Mouse (Mus musculus): ENCODE results near the gene Thap4. TPM values are rescaled to one million over a fixed set of nuclear protein-coding genes. Genes with fewer than 3 reads are reported as not detected.

Thap4 gene
- total and polyA plus RNA-seq, 3 experiments = 35.8 to 52.4 (median 50.2) TPM

- H3K79me2 ChIP-seq (replicated peaks; ENCODE audit: control insufficient read depth, extremely low read depth, insufficient read depth, poor library complexity, severe bottlenecking) = no peaks in the 10 kb centered on the region
- H3K27ac ChIP-seq (ENCODE audit: insufficient read depth, low read depth) = no peak overlapping the region
- dilution Hi-C loops (cut with MboI; ENCODE audit: extremely low pct_ligation_motif_present, extremely low pct_unique_long_range_greater_than_20kb, low sequenced_read_pairs) (no loop called here), in situ Hi-C loops (cut with MboI; ENCODE audit: low pct_ligation_motif_present, low pct_unique_long_range_greater_than_20kb, low sequenced_read_pairs) (no loop called here)
- no peaks in the 10 kb centered on the region for H3K27me3 ChIP-seq (replicated peaks)
- peaks cover 0 to 19% of the 10 kb centered on the region in 2 experiments; a peak in 2 of 4 replicates for H3K4me1 ChIP-seq (ENCODE audit: control insufficient read depth in 1 of 2, insufficient read depth in 2 of 2)
- TF ChIP-seq CTCF (conservative IDR thresholded peaks at IDR 0.05 in 1 of 2, IDR thresholded peaks at IDR 0.05 in 1 of 2; ENCODE audit: low read depth in 2 of 2, low read length in 2 of 2) = no peak
- TF ChIP-seq GABPA (IDR thresholded peaks at IDR 0.05; ENCODE audit: insufficient replicate concordance, low read depth, low read length) = no peak
- TF ChIP-seq RCOR1 (conservative IDR thresholded peaks at IDR 0.05; ENCODE audit: low read depth, low read length) = no peak
- no peak for TF ChIP-seq SIN3A (IDR thresholded peaks at IDR 0.05; ENCODE audit: low read length)
- no peak for TF ChIP-seq CHD1 (IDR thresholded peaks at IDR 0.05; ENCODE audit: low read depth, low read length)
- TF ChIP-seq HCFC1 (IDR thresholded peaks at IDR 0.05; ENCODE audit: low read depth, low read length) = no peak
- no peak for TF ChIP-seq MYC (IDR thresholded peaks at IDR 0.05; ENCODE audit: low read depth, low read length)
- TF ChIP-seq JUN (IDR thresholded peaks at IDR 0.05; ENCODE audit: insufficient read depth, low read depth, low read length) = no peak
- DNase-seq (ENCODE audit: extremely low read depth) = no peak
- peaks cover 0 to 7% of the 10 kb centered on the region in 2 experiments for H3K36me3 ChIP-seq (replicated peaks in 1 of 2; ENCODE audit: control insufficient read depth in 1 of 2, insufficient read depth in 1 of 2, low read length in 1 of 2)
- no peak overlapping the region for H3K4me2 ChIP-seq (ENCODE audit: insufficient read depth, low read depth, poor library complexity, severe bottlenecking)
- no peak overlapping the region for H3K9ac ChIP-seq (ENCODE audit: insufficient read depth, low read depth)
- H3K9me3 ChIP-seq (replicated peaks; ENCODE audit: low read length) = no peaks in the 10 kb centered on the region
- H3K4me3 ChIP-seq (replicated peaks in 1 of 3; ENCODE audit: low read depth in 2 of 3, low read length in 2 of 3, poor library complexity in 1 of 3) = no peak overlapping the region
Observed at GRCm38 (mm10) chr1:93694966-93695365, 59.7 kb downstream of the Thap4 start.

DNA sequence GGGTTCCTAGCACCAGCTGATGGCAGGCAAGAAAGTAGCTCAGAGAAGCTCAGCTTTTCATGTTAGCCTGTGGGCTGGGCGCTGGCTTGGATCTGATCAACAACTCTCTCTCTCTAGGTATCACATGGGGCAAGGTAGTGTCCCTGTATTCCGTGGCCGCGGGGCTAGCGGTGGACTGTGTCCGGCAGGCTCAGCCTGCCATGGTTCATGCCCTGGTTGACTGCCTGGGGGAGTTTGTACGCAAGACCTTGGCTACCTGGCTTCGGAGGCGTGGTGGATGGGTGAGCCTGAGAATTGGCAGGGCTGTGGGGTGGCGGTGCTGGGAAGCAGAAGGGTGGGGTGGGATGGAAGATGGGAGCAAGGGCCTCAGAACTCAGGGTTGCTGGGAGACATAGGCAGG, 60.7 kb downstream of the Thap4 start:
- dilution Hi-C loops (cut with MboI; ENCODE audit: extremely low pct_ligation_motif_present, extremely low pct_unique_long_range_greater_than_20kb, low sequenced_read_pairs) (no loop called here), in situ Hi-C loops (cut with MboI; ENCODE audit: low pct_ligation_motif_present, low pct_unique_long_range_greater_than_20kb, low sequenced_read_pairs) (no loop called here)
- Histone ChIP-seq H3K9me3 (replicated peaks; ENCODE audit: low read length) (no peaks in the 10 kb centered on the region), H3K9ac (ENCODE audit: insufficient read depth, low read depth) (no peak overlapping the region), H3K27me3 (replicated peaks) (no peaks in the 10 kb centered on the region), H3K4me1 (ENCODE audit: control insufficient read depth in 1 of 2, insufficient read depth in 2 of 2) (peaks cover 0 to 16% of the 10 kb centered on the region in 2 experiments; a peak in 2 of 4 replicates), H3K4me3 (replicated peaks in 1 of 3; ENCODE audit: low read depth in 2 of 3, low read length in 2 of 3, poor library complexity in 1 of 3) (no peak overlapping the region), H3K27ac (ENCODE audit: insufficient read depth, low read depth) (no peak overlapping the region), H3K36me3 (replicated peaks in 1 of 2; ENCODE audit: control insufficient read depth in 1 of 2, insufficient read depth in 1 of 2, low read length in 1 of 2) (peaks cover 0 to 4% of the 10 kb centered on the region in 2 experiments), H3K79me2 (replicated peaks; ENCODE audit: control insufficient read depth, extremely low read depth, insufficient read depth, poor library complexity, severe bottlenecking) (no peaks in the 10 kb centered on the region), H3K4me2 (ENCODE audit: insufficient read depth, low read depth, poor library complexity, severe bottlenecking) (no peak overlapping the region)
- TF ChIP-seq USF1 (IDR thresholded peaks at IDR 0.05; ENCODE audit: low read depth, low read length) (no peak), TBP (conservative IDR thresholded peaks at IDR 0.05; ENCODE audit: low read depth, low read length) (no peak), CTCF (conservative IDR thresholded peaks at IDR 0.05 in 1 of 2, IDR thresholded peaks at IDR 0.05 in 1 of 2; ENCODE audit: low read depth in 2 of 2, low read length in 2 of 2) (no peak), MAX (IDR thresholded peaks at IDR 0.05; ENCODE audit: low read length) (no peak), MAZ (IDR thresholded peaks at IDR 0.05; ENCODE audit: low read depth, low read length) (no peak), SIN3A (IDR thresholded peaks at IDR 0.05; ENCODE audit: low read length) (no peak), JUN (IDR thresholded peaks at IDR 0.05; ENCODE audit: insufficient read depth, low read depth, low read length) (no peak), GABPA (IDR thresholded peaks at IDR 0.05; ENCODE audit: insufficient replicate concordance, low read depth, low read length) (no peak), MXI1 (IDR thresholded peaks at IDR 0.05; ENCODE audit: low read depth, low read length) (no peak), ETS1 (conservative IDR thresholded peaks at IDR 0.05; ENCODE audit: low read depth, low read length) (no peak), EP300 (IDR thresholded peaks at IDR 0.05; ENCODE audit: low read length) (no peak), IRF4 (IDR thresholded peaks at IDR 0.05; ENCODE audit: low read depth, low read length) (no peak), POLR2AphosphoS2 (IDR thresholded peaks at IDR 0.05; ENCODE audit: low read depth, low read length) (no peak), CHD2 (IDR thresholded peaks at IDR 0.05; ENCODE audit: low read length) (no peak), UBTF (IDR thresholded peaks at IDR 0.05; ENCODE audit: low read depth, low read length) (no peak), ZMIZ1 (IDR thresholded peaks at IDR 0.05; ENCODE audit: low read depth, low read length) (no peak)
- no peak for DNase-seq (ENCODE audit: extremely low read depth)
